12 mouse cellular contexts compared by ENCODE assay signal in the genomic region with DNA sequence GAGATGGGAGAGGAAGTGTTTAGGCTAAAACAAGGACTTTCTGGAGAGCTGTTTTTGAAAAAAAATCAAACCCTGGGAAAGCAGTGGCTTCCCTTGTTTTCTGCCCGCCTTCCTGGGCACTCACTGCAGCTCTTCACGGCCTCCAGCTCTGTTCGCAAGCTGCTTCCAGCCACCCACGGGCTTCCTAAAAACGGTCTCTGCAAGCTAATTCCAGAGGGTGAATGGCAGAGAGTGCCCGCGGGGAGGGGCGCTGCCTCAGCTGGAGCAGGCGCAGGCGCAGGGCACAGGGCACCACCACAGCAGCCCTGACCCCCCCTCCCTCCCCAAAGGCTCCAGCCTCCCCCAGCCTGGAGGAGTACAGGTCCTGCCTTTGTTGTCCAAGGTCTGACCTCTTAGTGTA. TPM values are rescaled to one million over a fixed set of nuclear protein-coding genes. Genes with fewer than 3 reads are reported as not detected.
DNase-seq lines count a peak whose midpoint lies in the region; ATAC-seq lines count a peak whose summit lies in the region.
"Had no signal": no experiment of that assay in that cellular context is flagged by ENCODE, and none has a peak within 500 bp of the region (broad histone marks: within the 10 kb centered on the region; RNA-seq: fewer than 3 reads in every experiment).

No protein-coding gene starts in this region.

- whole genome bisulfite sequencing in hindbrain, embryonic 16.5 days = 47% methylated on average over 10 of the region's 10 CpGs
- WGBS in hindbrain, embryonic 11.5 days = 71% methylated on average over 10 of the region's 10 CpGs
- WGBS in liver, embryonic 11.5 days = 70% methylated on average over 10 of the region's 10 CpGs

- peaks cover 12% of the 10 kb centered on the region for H3K4me1 ChIP-seq in hindbrain, embryonic 16.5 days (ENCODE audit: control insufficient read depth, insufficient read depth, low read depth, low read length)
- no peaks in the 10 kb centered on the region for H3K4me1 ChIP-seq in hindbrain, embryonic 11.5 days (replicated peaks; ENCODE audit: control insufficient read depth, insufficient read depth, low read length)
- H3K4me1 ChIP-seq in liver, embryonic 11.5 days (replicated peaks; ENCODE audit: control insufficient read depth, insufficient read depth, low read length) = no peaks in the 10 kb centered on the region
- H3K4me1 ChIP-seq: limb, embryonic 12.5 days had no signal

- no peak overlapping the region for H3K4me2 ChIP-seq in hindbrain, embryonic 16.5 days (ENCODE audit: low read length)
- H3K4me2 ChIP-seq in hindbrain, embryonic 11.5 days (replicated peaks; ENCODE audit: low read depth, low read length) = no peak overlapping the region
- H3K4me2 ChIP-seq in liver, embryonic 11.5 days = no peak overlapping the region
- H3K4me2 ChIP-seq: forebrain, embryonic 13.5 days; limb, embryonic 12.5 days had no signal

- H3K9ac ChIP-seq in hindbrain, embryonic 16.5 days (ENCODE audit: low read depth, low read length) = no peak overlapping the region
- no peak overlapping the region for H3K9ac ChIP-seq in hindbrain, embryonic 11.5 days (ENCODE audit: low read depth, low read length)
- H3K9ac ChIP-seq in liver, embryonic 11.5 days (ENCODE audit: low read depth, low read length) = no peak overlapping the region
- H3K9ac ChIP-seq: forebrain, embryonic 13.5 days; limb, embryonic 12.5 days had no signal

- H3K9me3 ChIP-seq in hindbrain, embryonic 16.5 days (ENCODE audit: control insufficient read depth, low read length) = no peaks in the 10 kb centered on the region
- no peaks in the 10 kb centered on the region for H3K9me3 ChIP-seq in hindbrain, embryonic 11.5 days (ENCODE audit: control insufficient read depth, low read length)
- no peaks in the 10 kb centered on the region for H3K9me3 ChIP-seq in liver, embryonic 11.5 days (ENCODE audit: control insufficient read depth, low read length)
- H3K9me3 ChIP-seq: forebrain, embryonic 13.5 days; limb, embryonic 12.5 days had no signal

- no peak overlapping the region for H3K4me3 ChIP-seq in hindbrain, embryonic 16.5 days (ENCODE audit: low read length)
- H3K4me3 ChIP-seq in hindbrain, embryonic 11.5 days (ENCODE audit: low read depth, low read length) = no peak overlapping the region
- no peak overlapping the region for H3K4me3 ChIP-seq in liver, embryonic 11.5 days (ENCODE audit: low read depth, low read length)
- H3K4me3 ChIP-seq: forebrain, embryonic 13.5 days; limb, embryonic 12.5 days; myocyte had no signal

- no peaks in the 10 kb centered on the region for H3K36me3 ChIP-seq in hindbrain, embryonic 16.5 days (ENCODE audit: control insufficient read depth, insufficient read depth, low read length)
- H3K36me3 ChIP-seq in hindbrain, embryonic 11.5 days (ENCODE audit: control insufficient read depth, insufficient read depth, low read length) = no peaks in the 10 kb centered on the region
- H3K36me3 ChIP-seq in liver, embryonic 11.5 days (ENCODE audit: control insufficient read depth, insufficient read depth, low read length) = no peaks in the 10 kb centered on the region
- H3K36me3 ChIP-seq: limb, embryonic 12.5 days had no signal

- no peak overlapping the region; the same call in 1 of the 2 replicates for H3K27ac ChIP-seq in hindbrain, embryonic 16.5 days (ENCODE audit: low read depth, low read length)
- H3K27ac ChIP-seq in hindbrain, embryonic 11.5 days (ENCODE audit: low read depth, low read length) = no peak overlapping the region
- H3K27ac ChIP-seq in liver, embryonic 11.5 days (ENCODE audit: low read depth, low read length) = no peak overlapping the region
- H3K27ac ChIP-seq: forebrain, embryonic 13.5 days; limb, embryonic 12.5 days had no signal

- intact Hi-C loops in heart, postnatal 36 days (cut with DNase I) = no loop called here

- no peaks in the 10 kb centered on the region for H3K27me3 ChIP-seq in hindbrain, embryonic 16.5 days (replicated peaks; ENCODE audit: control insufficient read depth, insufficient read depth, low read length)
- no peaks in the 10 kb centered on the region for H3K27me3 ChIP-seq in hindbrain, embryonic 11.5 days (ENCODE audit: control insufficient read depth, insufficient read depth, low read length)
- H3K27me3 ChIP-seq in liver, embryonic 11.5 days (replicated peaks; ENCODE audit: control insufficient read depth, insufficient read depth, low read length) = peaks cover 5% of the 10 kb centered on the region; the same call in 1 of the 2 replicates

- DNase-seq in hindbrain, embryonic 11.5 days (ENCODE audit: low spot score) = no peak
- peak; percentile 90 to 94 for DNase-seq in frontal cortex, adult 2 months (ENCODE audit: extremely low spot score in 1 of 2, low spot score in 1 of 2)
- peak; percentile 76 to 84 for DNase-seq in layer of hippocampus, postnatal 36 days
- DNase-seq in right cerebral cortex, postnatal 10 days (ENCODE audit: low spot score in 2 of 2) = peak; percentile 92 to 95
- DNase-seq in liver, embryonic 11.5 days (ENCODE audit: low spot score) = no peak
- DNase-seq in heart, postnatal 36 days = no peak
- DNase-seq in embryo, embryonic 10.5 days (ENCODE audit: low spot score) = no peak

- peak; percentile 45; the same call in 1 of the 2 replicates for ATAC-seq in hindbrain, embryonic 16.5 days
- ATAC-seq in hindbrain, embryonic 11.5 days (ENCODE audit: low FRiP score) = no peak
- no peak for ATAC-seq in liver, embryonic 11.5 days (replicated peaks; ENCODE audit: low FRiP score)
- ATAC-seq: forebrain, embryonic 13.5 days; lung, postnatal 0 days had no signal

RNA-seq across cellular contexts. Expression of a gene that starts 32.3 kb away (rescaled TPM):
- polyA plus RNA-seq in hindbrain, embryonic 16.5 days (2015; fragmentation: Nextera tagmentation; extraction: Ambion mirVana) = 201 and 222 TPM in 2 replicates
- polyA plus RNA-seq in hindbrain, embryonic 11.5 days (2014; fragmentation: Nextera tagmentation; extraction: Ambion mirVana) = 161 and 162 TPM in 2 replicates
- 234 and 261 TPM in 2 replicates for polyA plus RNA-seq in frontal cortex, adult 2 months (2012; rRNA removed)
- 100 to 1,000 TPM; 197 to 198 TPM for total RNA-seq in layer of hippocampus, postnatal 36 days (2021)
- polyA plus RNA-seq in liver, embryonic 11.5 days (2014; fragmentation: Nextera tagmentation; extraction: Ambion mirVana) = 46.9 and 50.0 TPM in 2 replicates
- total RNA-seq in heart, postnatal 36 days (2021) = 10 to 100 TPM; 35.5 to 38.2 TPM

RNA-seq across cellular contexts. Expression of a gene that starts 33.9 kb away (rescaled TPM):
- polyA plus RNA-seq in hindbrain, embryonic 16.5 days (2015; fragmentation: Nextera tagmentation; extraction: Ambion mirVana) = 44.5 and 48.8 TPM in 2 replicates
- 44.4 and 49.1 TPM in 2 replicates for polyA plus RNA-seq in hindbrain, embryonic 11.5 days (2014; fragmentation: Nextera tagmentation; extraction: Ambion mirVana)
- 31.9 and 33.2 TPM in 2 replicates for polyA plus RNA-seq in frontal cortex, adult 2 months (2012; rRNA removed)
- total RNA-seq in layer of hippocampus, postnatal 36 days (2021) = 10 to 100 TPM; 38.1 to 38.6 TPM
- polyA plus RNA-seq in liver, embryonic 11.5 days (2014; fragmentation: Nextera tagmentation; extraction: Ambion mirVana) = 32.2 and 33.6 TPM in 2 replicates
- 10 to 100 TPM; 22.1 to 28.0 TPM for total RNA-seq in heart, postnatal 36 days (2021)

Comparison
In these comparisons a context has a peak if more than half of its experiments do, and no peak if none do; other contexts are left out.
1. DNase-seq: peak in frontal cortex, adult 2 months (2 of 2), layer of hippocampus, postnatal 36 days (2 of 2) and right cerebral cortex, postnatal 10 days (2 of 2); none in hindbrain, embryonic 11.5 days (single experiment), liver, embryonic 11.5 days (single experiment), heart, postnatal 36 days (0 of 2) and embryo, embryonic 10.5 days (single experiment).